Mouse (Mus musculus) megakaryocyte, embryonic 14.5 days (primary cell): ENCODE results near the gene Gpc1. TPM values are rescaled to one million over a fixed set of nuclear protein-coding genes. Genes with fewer than 3 reads are reported as not detected.
A peak's percentile ranks its signal among the peaks of the same experiment; 100 is the strongest.

Experiments
- H3K27me3 ChIP-seq: replicated peaks from 2 replicates; pipeline ENCODE3; 2012; ENCODE audit warnings: inconsistent platforms
- H3K36me3 ChIP-seq: replicated peaks from 2 replicates; pipeline ENCODE3; 2012; ENCODE audit warnings: low read length, inconsistent platforms, mixed read lengths
- H3K4me1 ChIP-seq: 2 replicates; pipeline ENCODE4 v1.6.1; 2012; ENCODE audit warnings: inconsistent platforms
- H3K4me3 ChIP-seq: replicated peaks from 2 replicates; pipeline ENCODE3; 2012; ENCODE audit warnings: moderate library complexity, mild to moderate bottlenecking, inconsistent platforms
- H3K9me3 ChIP-seq: 2 replicates; pipeline ENCODE4 v1.6.1; 2012; ENCODE audit warnings: inconsistent platforms
- FLI1 ChIP-seq: IDR thresholded peaks from 2 replicates; pipeline ENCODE4 v1.6.1; 2012; ENCODE audit warnings: low read length, inconsistent platforms, mixed read lengths
- GATA1 ChIP-seq: IDR thresholded peaks from 3 replicates; pipeline ENCODE4 v1.6.1; 2012; ENCODE audit warnings: mixed read lengths, low read length, inconsistent platforms, borderline replicate concordance
- polyA plus RNA-seq: library from polyadenylated mRNA; stranded (reverse); fragments of >175 nt; gene quantifications from 2 replicates; pipeline ENCODE4 v1.2.3, GENCODE M21; 2012; ENCODE audit warnings: low replicate concordance; ENCODE audit not compliant: insufficient read depth

The Gpc1 gene
- 0.26 and 4.8 TPM in 2 replicates for polyA plus RNA-seq

- no peak for TF ChIP-seq GATA1
- TF ChIP-seq FLI1 = no peak
- H3K9me3 ChIP-seq = no peaks in the 10 kb centered on the region
- H3K4me1 ChIP-seq = peaks cover 13% of the 10 kb centered on the region
- peak within 1 kb of the TSS; percentile 73 for H3K4me3 ChIP-seq
- no peaks in the 10 kb centered on the region for H3K36me3 ChIP-seq
- peaks cover 99% of the 10 kb centered on the region for H3K27me3 ChIP-seq
Observed at GRCm38 (mm10) chr1:92831188-92832001, at the start of gene Gpc1. TSS of gene Gpc1 (plus strand) at chr1:92831645.

GRCm38 (mm10) chr1:92781862-92782261 is 49.6 kb upstream of the Gpc1 start:
- H3K4me3 ChIP-seq = no peak overlapping the region
- no peaks in the 10 kb centered on the region for H3K9me3 ChIP-seq
- H3K27me3 ChIP-seq = peaks cover 61% of the 10 kb centered on the region
- TF ChIP-seq GATA1 (no peak), FLI1 (no peak)
- H3K36me3 ChIP-seq = no peaks in the 10 kb centered on the region
- no peaks in the 10 kb centered on the region for H3K4me1 ChIP-seq

GRCm38 (mm10) chr1:92782587-92782986 is 48.9 kb upstream of the Gpc1 start:
- no peaks in the 10 kb centered on the region for H3K36me3 ChIP-seq
- H3K4me3 ChIP-seq = no peak overlapping the region
- peaks cover 61% of the 10 kb centered on the region for H3K27me3 ChIP-seq
- TF ChIP-seq FLI1 (no peak), GATA1 (no peak)
- H3K9me3 ChIP-seq = no peaks in the 10 kb centered on the region
- no peaks in the 10 kb centered on the region for H3K4me1 ChIP-seq

GRCm38 (mm10) chr1:92787221-92787620 is 44.2 kb upstream of the Gpc1 start:
- Histone ChIP-seq H3K4me1 (peaks cover 6% of the 10 kb centered on the region; the same call in 1 of the 2 replicates), H3K4me3 (no peak overlapping the region), H3K27me3 (peaks cover 74% of the 10 kb centered on the region), H3K36me3 (no peaks in the 10 kb centered on the region), H3K9me3 (no peaks in the 10 kb centered on the region)
- TF ChIP-seq FLI1 (no peak), GATA1 (no peak)

- TF ChIP-seq GATA1 = no peak
- TF ChIP-seq FLI1 = no peak
- H3K4me3 ChIP-seq = no peak overlapping the region
- H3K4me1 ChIP-seq = peaks cover 6% of the 10 kb centered on the region; the same call in 1 of the 2 replicates
- H3K9me3 ChIP-seq = no peaks in the 10 kb centered on the region
- H3K36me3 ChIP-seq = no peaks in the 10 kb centered on the region
- peaks cover 72% of the 10 kb centered on the region for H3K27me3 ChIP-seq
Observed at GRCm38 (mm10) chr1:92788049-92788448, 43.4 kb upstream of the Gpc1 start.

GRCm38 (mm10) chr1:92790628-92791027 is 40.8 kb upstream of the Gpc1 start:
- Histone ChIP-seq H3K4me1 (peaks cover 6% of the 10 kb centered on the region; the same call in 1 of the 2 replicates), H3K9me3 (no peaks in the 10 kb centered on the region), H3K4me3 (no peak overlapping the region), H3K36me3 (no peaks in the 10 kb centered on the region), H3K27me3 (peaks cover 70% of the 10 kb centered on the region)
- TF ChIP-seq GATA1 = no peak
- TF ChIP-seq FLI1 = no peak

- Histone ChIP-seq H3K27me3 (peaks cover 64% of the 10 kb centered on the region), H3K4me3 (no peak overlapping the region), H3K9me3 (no peaks in the 10 kb centered on the region), H3K4me1 (peaks cover 6% of the 10 kb centered on the region; the same call in 1 of the 2 replicates), H3K36me3 (no peaks in the 10 kb centered on the region)
- no peak for TF ChIP-seq FLI1
- no peak for TF ChIP-seq GATA1
Observed at GRCm38 (mm10) chr1:92791070-92791831, 40.2 kb upstream of the Gpc1 start.

- Histone ChIP-seq H3K9me3 (no peaks in the 10 kb centered on the region), H3K27me3 (peaks cover 60% of the 10 kb centered on the region), H3K36me3 (no peaks in the 10 kb centered on the region), H3K4me1 (peaks cover 10% of the 10 kb centered on the region; the same call in 1 of the 2 replicates), H3K4me3 (no peak overlapping the region)
- no peak for TF ChIP-seq FLI1
- TF ChIP-seq GATA1 = no peak
Observed at GRCm38 (mm10) chr1:92793781-92794180, 37.7 kb upstream of the Gpc1 start.

GRCm38 (mm10) chr1:92798425-92798824 is 33.0 kb upstream of the Gpc1 start:
- H3K36me3 ChIP-seq = no peaks in the 10 kb centered on the region
- no peak overlapping the region for H3K4me3 ChIP-seq
- TF ChIP-seq GATA1 = no peak
- no peak for TF ChIP-seq FLI1

More at GRCm38 (mm10) chr1:92798425-92798824, 33.0 kb upstream of the Gpc1 start:
- Histone ChIP-seq H3K4me1 (peaks cover 13% of the 10 kb centered on the region), H3K9me3 (no peaks in the 10 kb centered on the region), H3K27me3 (peaks cover 55% of the 10 kb centered on the region)
